Mouse (Mus musculus): ENCODE data around the gene Pheta2. TPM values are rescaled to one million over a fixed set of nuclear protein-coding genes. Genes with fewer than 3 reads are reported as not detected.
A peak's percentile ranks its signal among the peaks of the same experiment; 100 is the strongest.

Gene Pheta2
- polyA plus RNA-seq (2012; ENCODE audit: insufficient read depth, insufficient read length, missing spikeins), result 0.52 and 1.5 TPM in 2 replicates

- Histone ChIP-seq H3K4me3 (ENCODE audit: insufficient read depth, low read depth, low read length) (peak within 1 kb of the TSS; percentile 93), H3K4me1 (ENCODE audit: control insufficient read depth, insufficient read depth, insufficient read length, low read length) (peaks cover 5% of the 10 kb centered on the region), H3K27ac (replicated peaks; ENCODE audit: low read depth, low read length) (peak within 1 kb of the TSS; percentile 60)
Measured at GRCm38 (mm10) chr15:82338593-82339112, at the start of gene Pheta2, which contains the start of the genes Naga and Smdt1. Gene Pheta2, plus strand, starts transcription at chr15:82338942. Gene Naga, minus strand, starts transcription at chr15:82338925. Gene Smdt1, plus strand, starts transcription at chr15:82338959.

- H3K27ac ChIP-seq (replicated peaks; ENCODE audit: low read depth, low read length), result no peak overlapping the region
- no peak overlapping the region for H3K4me3 ChIP-seq (ENCODE audit: insufficient read depth, low read depth, low read length)
- H3K4me1 ChIP-seq (ENCODE audit: control insufficient read depth, insufficient read depth, insufficient read length, low read length), result no peaks in the 10 kb centered on the region
Measured at GRCm38 (mm10) chr15:82290252-82290651, 48.5 kb upstream of the Pheta2 start.

GRCm38 (mm10) chr15:82292851-82293250 is 45.9 kb upstream of the Pheta2 start:
- Histone ChIP-seq H3K27ac (replicated peaks; ENCODE audit: low read depth, low read length) (no peak overlapping the region), H3K4me1 (ENCODE audit: control insufficient read depth, insufficient read depth, insufficient read length, low read length) (no peaks in the 10 kb centered on the region), H3K4me3 (ENCODE audit: insufficient read depth, low read depth, low read length) (no peak overlapping the region)

GRCm38 (mm10) chr15:82293271-82293711 is 45.5 kb upstream of the Pheta2 start:
- Histone ChIP-seq H3K4me1 (ENCODE audit: control insufficient read depth, insufficient read depth, insufficient read length, low read length) (no peaks in the 10 kb centered on the region), H3K27ac (replicated peaks; ENCODE audit: low read depth, low read length) (no peak overlapping the region), H3K4me3 (ENCODE audit: insufficient read depth, low read depth, low read length) (no peak overlapping the region)

GRCm38 (mm10) chr15:82294059-82294458 is 44.7 kb upstream of the Pheta2 start:
- H3K4me3 ChIP-seq (ENCODE audit: insufficient read depth, low read depth, low read length), result no peak overlapping the region
- no peaks in the 10 kb centered on the region for H3K4me1 ChIP-seq (ENCODE audit: control insufficient read depth, insufficient read depth, insufficient read length, low read length)
- H3K27ac ChIP-seq (replicated peaks; ENCODE audit: low read depth, low read length), result no peak overlapping the region

GRCm38 (mm10) chr15:82298764-82299561 is 39.8 kb upstream of the Pheta2 start, which contains the start of gene Wbp2nl:
Gene Wbp2nl, plus strand, starts transcription at chr15:82298954.
- no peak within 1 kb of the TSS for H3K27ac ChIP-seq (replicated peaks; ENCODE audit: low read depth, low read length)
- H3K4me3 ChIP-seq (ENCODE audit: insufficient read depth, low read depth, low read length), result no peak within 1 kb of the TSS
- H3K4me1 ChIP-seq (ENCODE audit: control insufficient read depth, insufficient read depth, insufficient read length, low read length), result no peaks in the 10 kb centered on the region

GRCm38 (mm10) chr15:82307107-82307506 is 31.6 kb upstream of the Pheta2 start:
- Histone ChIP-seq H3K4me1 (ENCODE audit: control insufficient read depth, insufficient read depth, insufficient read length, low read length) (no peaks in the 10 kb centered on the region), H3K4me3 (ENCODE audit: insufficient read depth, low read depth, low read length) (no peak overlapping the region), H3K27ac (replicated peaks; ENCODE audit: low read depth, low read length) (no peak overlapping the region)

- no peak overlapping the region for H3K27ac ChIP-seq (replicated peaks; ENCODE audit: low read depth, low read length)
- H3K4me3 ChIP-seq (ENCODE audit: insufficient read depth, low read depth, low read length), result no peak overlapping the region
- no peaks in the 10 kb centered on the region for H3K4me1 ChIP-seq (ENCODE audit: control insufficient read depth, insufficient read depth, insufficient read length, low read length)
Measured at GRCm38 (mm10) chr15:82308416-82308815, 30.3 kb upstream of the Pheta2 start.

- no peaks in the 10 kb centered on the region for H3K4me1 ChIP-seq (ENCODE audit: control insufficient read depth, insufficient read depth, insufficient read length, low read length)
- H3K27ac ChIP-seq (replicated peaks; ENCODE audit: low read depth, low read length), result no peak overlapping the region
- no peak overlapping the region for H3K4me3 ChIP-seq (ENCODE audit: insufficient read depth, low read depth, low read length)
Measured at GRCm38 (mm10) chr15:82317839-82318238, 20.9 kb upstream of the Pheta2 start.

- no peaks in the 10 kb centered on the region for H3K4me1 ChIP-seq (ENCODE audit: control insufficient read depth, insufficient read depth, insufficient read length, low read length)
- H3K4me3 ChIP-seq (ENCODE audit: insufficient read depth, low read depth, low read length), result no peak overlapping the region
- H3K27ac ChIP-seq (replicated peaks; ENCODE audit: low read depth, low read length), result no peak overlapping the region
Measured at GRCm38 (mm10) chr15:82319613-82320012, 19.1 kb upstream of the Pheta2 start.

- no peak overlapping the region for H3K27ac ChIP-seq (replicated peaks; ENCODE audit: low read depth, low read length)
- H3K4me3 ChIP-seq (ENCODE audit: insufficient read depth, low read depth, low read length), result no peak overlapping the region
Measured at GRCm38 (mm10) chr15:82322195-82322594, 16.5 kb upstream of the Pheta2 start.

GRCm38 (mm10) chr15:82325382-82325781 is 13.4 kb upstream of the Pheta2 start:
- no peak overlapping the region for H3K27ac ChIP-seq (replicated peaks; ENCODE audit: low read depth, low read length)
- no peak overlapping the region for H3K4me3 ChIP-seq (ENCODE audit: insufficient read depth, low read depth, low read length)
- no peaks in the 10 kb centered on the region for H3K4me1 ChIP-seq (ENCODE audit: control insufficient read depth, insufficient read depth, insufficient read length, low read length)

More at GRCm38 (mm10) chr15:82322195-82322594, 16.5 kb upstream of the Pheta2 start:
- H3K4me1 ChIP-seq (ENCODE audit: control insufficient read depth, insufficient read depth, insufficient read length, low read length), result no peaks in the 10 kb centered on the region

- Histone ChIP-seq H3K4me3 (ENCODE audit: insufficient read depth, low read depth, low read length) (no peak overlapping the region), H3K27ac (replicated peaks; ENCODE audit: low read depth, low read length) (no peak overlapping the region), H3K4me1 (ENCODE audit: control insufficient read depth, insufficient read depth, insufficient read length, low read length) (peaks cover 5% of the 10 kb centered on the region)
Measured at GRCm38 (mm10) chr15:82335194-82335593, 3.5 kb upstream of the Pheta2 start.

- Histone ChIP-seq H3K4me1 (ENCODE audit: control insufficient read depth, insufficient read depth, insufficient read length, low read length) (peaks cover 5% of the 10 kb centered on the region), H3K27ac (replicated peaks; ENCODE audit: low read depth, low read length) (no peak overlapping the region), H3K4me3 (ENCODE audit: insufficient read depth, low read depth, low read length) (no peak overlapping the region)
Measured at GRCm38 (mm10) chr15:82336629-82337028, 2.1 kb upstream of the Pheta2 start.

- H3K27ac ChIP-seq (replicated peaks; ENCODE audit: low read depth, low read length), result peak overlapping the region; percentile 60; the same call in 1 of the 2 replicates
- peaks cover 5% of the 10 kb centered on the region for H3K4me1 ChIP-seq (ENCODE audit: control insufficient read depth, insufficient read depth, insufficient read length, low read length)
Measured at GRCm38 (mm10) chr15:82337875-82338274, 867 bp upstream of the Pheta2 start.

More at GRCm38 (mm10) chr15:82337875-82338274, 867 bp upstream of the Pheta2 start:
- peak overlapping the region; percentile 93 for H3K4me3 ChIP-seq (ENCODE audit: insufficient read depth, low read depth, low read length)

Data from brown adipose tissue, adult 24 weeks (tissue).